Mouse (Mus musculus): ENCODE results near the gene Thsd4.

The Thsd4 gene

DNA sequence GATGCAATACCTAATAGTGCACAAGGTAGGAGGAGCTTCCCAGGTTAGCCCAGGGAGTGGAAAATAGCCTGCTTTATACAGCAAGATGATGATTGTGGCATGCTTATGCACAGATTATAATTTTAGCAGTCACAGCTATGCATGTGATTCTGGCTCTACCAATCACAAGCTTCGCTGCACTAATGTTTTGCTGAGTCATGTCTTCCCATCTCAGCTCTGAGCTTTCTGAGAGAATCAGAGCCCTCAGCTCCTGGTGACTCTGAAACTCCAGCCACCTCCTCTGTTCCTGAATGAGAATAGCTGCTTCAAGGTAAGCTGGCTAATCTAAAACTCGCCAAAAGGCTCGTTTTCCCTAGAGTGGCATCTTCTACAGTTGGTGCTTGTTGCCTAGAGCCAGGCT is 591.6 kb downstream of the Thsd4 start:
- no peak for DNase-seq

Data from liver (tissue).